Mouse (Mus musculus): Measurements from ENCODE around the gene Rnf2. TPM values are rescaled to one million over a fixed set of nuclear protein-coding genes. Genes with fewer than 3 reads are reported as not detected.
A peak's percentile ranks its signal among the peaks of the same experiment; 100 is the strongest.

The Rnf2 gene
- polyA plus RNA-seq, 1 experiment from 2014 or later = 74.3 TPM

GRCm38 (mm10) chr1:151499815-151500501 is 797 bp downstream of the Rnf2 start:
- peak overlapping the region; percentile 99 for H3K27ac ChIP-seq
- no peaks in the 10 kb centered on the region for H3K27me3 ChIP-seq (ENCODE audit: insufficient read depth, low read length)
- H3K4me1 ChIP-seq (replicated peaks; ENCODE audit: insufficient read depth, low read length) = no peaks in the 10 kb centered on the region; the same call in 1 of the 2 replicates
- ATAC-seq (replicated peaks; ENCODE audit: low FRiP score, low read depth) (peak; percentile 58), DNase-seq (ENCODE audit: low spot score) (peak; percentile 60)
- H3K36me3 ChIP-seq (ENCODE audit: insufficient read depth, low read length) = no peaks in the 10 kb centered on the region
- H3K4me2 ChIP-seq (ENCODE audit: low read length) = peak overlapping the region; percentile 65
- under 1% methylated on average over 56 of the region's 59 CpGs for WGBS
- H3K9me3 ChIP-seq (replicated peaks; ENCODE audit: low read length) = no peaks in the 10 kb centered on the region
- peak overlapping the region; percentile 98 for H3K9ac ChIP-seq (ENCODE audit: low read depth, low read length)
- TF ChIP-seq CTCF (IDR thresholded peaks at IDR 0.05; ENCODE audit: low read depth) = no peak
- H3K4me3 ChIP-seq (replicated peaks; ENCODE audit: low read depth, low read length) = peak overlapping the region; percentile 89

- Histone ChIP-seq H3K36me3 (ENCODE audit: insufficient read depth, low read length) (no peaks in the 10 kb centered on the region), H3K27me3 (ENCODE audit: insufficient read depth, low read length) (no peaks in the 10 kb centered on the region), H3K9me3 (replicated peaks; ENCODE audit: low read length) (no peaks in the 10 kb centered on the region), H3K4me1 (replicated peaks; ENCODE audit: insufficient read depth, low read length) (no peaks in the 10 kb centered on the region; the same call in 1 of the 2 replicates), H3K9ac (ENCODE audit: low read depth, low read length) (no peak overlapping the region), H3K4me3 (replicated peaks; ENCODE audit: low read depth, low read length) (no peak overlapping the region), H3K27ac (no peak overlapping the region), H3K4me2 (ENCODE audit: low read length) (peak overlapping the region; percentile 65)
- DNase-seq (ENCODE audit: low spot score) (no peak), ATAC-seq (replicated peaks; ENCODE audit: low FRiP score, low read depth) (no peak)
- no peak for TF ChIP-seq CTCF (IDR thresholded peaks at IDR 0.05; ENCODE audit: low read depth)
- 78% methylated on average over 3 of the region's 3 CpGs for WGBS
Measured at GRCm38 (mm10) chr1:151498381-151498780, 2.4 kb downstream of the Rnf2 start.

GRCm38 (mm10) chr1:151497942-151498341 is 2.8 kb downstream of the Rnf2 start:
- DNase-seq (ENCODE audit: low spot score) (no peak), ATAC-seq (replicated peaks; ENCODE audit: low FRiP score, low read depth) (no peak)
- WGBS = 67% methylated on average over 2 of the region's 2 CpGs
- Histone ChIP-seq H3K27me3 (ENCODE audit: insufficient read depth, low read length) (no peaks in the 10 kb centered on the region), H3K27ac (no peak overlapping the region), H3K9me3 (replicated peaks; ENCODE audit: low read length) (no peaks in the 10 kb centered on the region), H3K4me1 (replicated peaks; ENCODE audit: insufficient read depth, low read length) (no peaks in the 10 kb centered on the region; the same call in 1 of the 2 replicates), H3K4me2 (ENCODE audit: low read length) (no peak overlapping the region), H3K4me3 (replicated peaks; ENCODE audit: low read depth, low read length) (no peak overlapping the region), H3K9ac (ENCODE audit: low read depth, low read length) (no peak overlapping the region), H3K36me3 (ENCODE audit: insufficient read depth, low read length) (no peaks in the 10 kb centered on the region)
- TF ChIP-seq CTCF (IDR thresholded peaks at IDR 0.05; ENCODE audit: low read depth) = no peak

- no peak overlapping the region for H3K9ac ChIP-seq (ENCODE audit: low read depth, low read length)
- no peak overlapping the region for H3K4me2 ChIP-seq (ENCODE audit: low read length)
- H3K27me3 ChIP-seq (ENCODE audit: insufficient read depth, low read length) = no peaks in the 10 kb centered on the region
- H3K4me3 ChIP-seq (replicated peaks; ENCODE audit: low read depth, low read length) = no peak overlapping the region
- no peaks in the 10 kb centered on the region for H3K36me3 ChIP-seq (ENCODE audit: insufficient read depth, low read length)
- peak; percentile 68 for TF ChIP-seq CTCF (IDR thresholded peaks at IDR 0.05; ENCODE audit: low read depth)
- no peaks in the 10 kb centered on the region for H3K9me3 ChIP-seq (replicated peaks; ENCODE audit: low read length)
- peaks cover 3% of the 10 kb centered on the region; the same call in 1 of the 2 replicates for H3K4me1 ChIP-seq (replicated peaks; ENCODE audit: insufficient read depth, low read length)
- ATAC-seq (replicated peaks; ENCODE audit: low FRiP score, low read depth) (no peak), DNase-seq (ENCODE audit: low spot score) (no peak)
- H3K27ac ChIP-seq = no peak overlapping the region
- 90% methylated on average over 8 of the region's 8 CpGs for WGBS
Measured at GRCm38 (mm10) chr1:151497028-151497427, 3.7 kb downstream of the Rnf2 start.

- Histone ChIP-seq H3K4me3 (replicated peaks; ENCODE audit: low read depth, low read length) (no peak overlapping the region), H3K4me1 (replicated peaks; ENCODE audit: insufficient read depth, low read length) (peaks cover 3% of the 10 kb centered on the region; the same call in 1 of the 2 replicates), H3K27ac (no peak overlapping the region), H3K9me3 (replicated peaks; ENCODE audit: low read length) (no peaks in the 10 kb centered on the region), H3K4me2 (ENCODE audit: low read length) (no peak overlapping the region), H3K36me3 (ENCODE audit: insufficient read depth, low read length) (no peaks in the 10 kb centered on the region), H3K27me3 (ENCODE audit: insufficient read depth, low read length) (no peaks in the 10 kb centered on the region), H3K9ac (ENCODE audit: low read depth, low read length) (no peak overlapping the region)
- ATAC-seq (replicated peaks; ENCODE audit: low FRiP score, low read depth) (no peak), DNase-seq (ENCODE audit: low spot score) (no peak)
- WGBS = 94% methylated on average over 2 of the region's 2 CpGs
- no peak for TF ChIP-seq CTCF (IDR thresholded peaks at IDR 0.05; ENCODE audit: low read depth)
Measured at GRCm38 (mm10) chr1:151495635-151496285, 5.0 kb downstream of the Rnf2 start.

- 52% methylated on average over 6 of the region's 6 CpGs for WGBS
- Histone ChIP-seq H3K9ac (ENCODE audit: low read depth, low read length) (no peak overlapping the region), H3K27me3 (ENCODE audit: insufficient read depth, low read length) (no peaks in the 10 kb centered on the region), H3K4me2 (ENCODE audit: low read length) (no peak overlapping the region), H3K9me3 (replicated peaks; ENCODE audit: low read length) (no peaks in the 10 kb centered on the region), H3K36me3 (ENCODE audit: insufficient read depth, low read length) (no peaks in the 10 kb centered on the region), H3K27ac (no peak overlapping the region), H3K4me3 (replicated peaks; ENCODE audit: low read depth, low read length) (no peak overlapping the region), H3K4me1 (replicated peaks; ENCODE audit: insufficient read depth, low read length) (peaks cover 3% of the 10 kb centered on the region; the same call in 1 of the 2 replicates)
- no peak for DNase-seq (ENCODE audit: low spot score)
- no peak for TF ChIP-seq CTCF (IDR thresholded peaks at IDR 0.05; ENCODE audit: low read depth)
- no peak for ATAC-seq (replicated peaks; ENCODE audit: low FRiP score, low read depth)
Measured at GRCm38 (mm10) chr1:151494711-151495110, 6.0 kb downstream of the Rnf2 start.
